Mouse (Mus musculus) heart, embryonic 14.5 days (tissue): ENCODE measurements around the gene Lrp2. TPM values are rescaled to one million over a fixed set of nuclear protein-coding genes. Genes with fewer than 3 reads are reported as not detected.

Source experiments
- ATAC-seq: fragments of 200-750 bp; cut with Nextera tagmentation; 2 replicates; pipeline ENCODE4 v1.8.0; 2017; ENCODE audit warnings: low read depth, moderate TSS enrichment; ENCODE audit not compliant: insufficient number of reproducible peaks, insufficient read depth, low FRiP score
- H3K27ac ChIP-seq, 2 experiments: fragments of 200-500 bp in 1 of 2; fragments of 300-500 bp in 1 of 2; sonication (generic) in 1 of 2; replicated peaks in 1 of 2; 2 replicates each; pipeline ENCODE4 v1.5.1; 2012 to 2014; ENCODE audit warnings: low read depth in 2 of 2, low read length in 2 of 2, control low read depth in 1 of 2, mild to moderate bottlenecking in 1 of 2, mixed read lengths in 1 of 2; ENCODE audit not compliant: control insufficient read depth in 1 of 2, insufficient read depth in 1 of 2
- H3K27me3 ChIP-seq: fragments of 300-500 bp; sonication (generic); 2 replicates; pipeline ENCODE4 v1.6.1; 2014; ENCODE audit warnings: mild to moderate bottlenecking, low read length, control low read depth; ENCODE audit not compliant: control insufficient read depth, insufficient read depth
- H3K36me3 ChIP-seq: fragments of 300-500 bp; sonication (generic); 2 replicates; pipeline ENCODE4 v1.6.1; 2014; ENCODE audit warnings: mild to moderate bottlenecking, control low read depth, low read length, mixed read lengths; ENCODE audit not compliant: control insufficient read depth, insufficient read depth
- H3K4me1 ChIP-seq, 2 experiments: fragments of 200-500 bp in 1 of 2; fragments of 300-500 bp in 1 of 2; sonication (generic) in 1 of 2; 2 replicates each; pipeline ENCODE4 v1.6.1; 2012 to 2014; ENCODE audit warnings: low read length in 2 of 2, control low read depth in 1 of 2, mixed read lengths in 1 of 2; ENCODE audit not compliant: control insufficient read depth in 2 of 2, insufficient read depth in 2 of 2
- H3K4me2 ChIP-seq: fragments of 300-500 bp; sonication (generic); 2 replicates; pipeline ENCODE4 v1.6.1; 2014; ENCODE audit warnings: mild to moderate bottlenecking, low read length
- H3K4me3 ChIP-seq, 2 experiments: fragments of 200-500 bp in 1 of 2; fragments of 300-500 bp in 1 of 2; sonication (generic) in 1 of 2; 2 replicates each; pipeline ENCODE4 v1.5.1; 2012 to 2014; ENCODE audit warnings: low read length in 2 of 2, mild to moderate bottlenecking in 2 of 2, control low read depth in 1 of 2, low read depth in 1 of 2, moderate library complexity in 1 of 2; ENCODE audit not compliant: control insufficient read depth in 1 of 2, insufficient read depth in 1 of 2
- H3K9ac ChIP-seq: fragments of 300-500 bp; sonication (generic); 2 replicates; pipeline ENCODE4 v1.6.1; 2014; ENCODE audit warnings: mild to moderate bottlenecking, low read length
- H3K9me3 ChIP-seq: fragments of 300-500 bp; sonication (generic); 2 replicates; pipeline ENCODE4 v1.6.1; 2016; ENCODE audit warnings: low read length, control low read depth; ENCODE audit not compliant: control insufficient read depth
- WGBS: fragments of 180-500 bp; shearing (Covaris S2); extraction: QIAGEN DNeasy Blood & Tissue Kit; methylation state at CpG from one replicate; pipeline ENCODE4 v1.1.7; 2014; 5-methylcytosine and 5-hydroxymethylcytosine counted together
- polyA plus RNA-seq: library from polyadenylated mRNA; unstranded; fragments of >200 nt; fragmentation: Nextera tagmentation; extraction: Ambion mirVana; gene quantifications from 2 replicates; pipeline ENCODE4 v1.2.1, GENCODE M21; 2014

Gene Lrp2
- polyA plus RNA-seq, 1 experiment from 2014 or later: 1.00 TPM

DNA sequence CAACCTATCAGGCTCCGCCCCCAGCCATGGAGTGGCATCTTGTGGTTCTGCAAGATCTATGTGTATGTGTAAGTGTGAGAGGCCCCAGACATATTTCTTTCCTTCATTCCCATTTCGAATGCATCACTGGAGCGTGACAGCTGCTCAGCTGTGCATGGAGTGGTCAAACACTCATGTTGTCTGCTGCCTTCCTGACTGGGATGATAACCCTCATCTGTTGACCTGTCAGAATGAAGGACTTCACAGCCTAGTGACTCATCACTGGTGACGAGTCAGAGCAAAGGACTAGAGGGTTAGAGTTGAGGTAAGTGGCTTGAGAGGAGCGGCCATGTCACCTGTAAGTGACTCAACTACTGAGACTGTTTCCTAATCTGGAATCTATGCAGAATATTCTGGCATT lies 34.2 kb downstream of the Lrp2 start:
- Histone ChIP-seq H3K9ac (no peak overlapping the region), H3K27me3 (no peaks in the 10 kb centered on the region), H3K4me2 (no peak overlapping the region), H3K9me3 (no peaks in the 10 kb centered on the region), H3K4me3 (no peak overlapping the region), H3K27ac (no peak overlapping the region), H3K4me1 (0 out of 4 replicates have a peak, but pooled peaks cover 0 to 3% of the 10 kb centered on the region in 2 experiments), H3K36me3 (no peaks in the 10 kb centered on the region)
- WGBS: 56% methylated on average over 5 of the region's 5 CpGs
- ATAC-seq: no peak

DNA sequence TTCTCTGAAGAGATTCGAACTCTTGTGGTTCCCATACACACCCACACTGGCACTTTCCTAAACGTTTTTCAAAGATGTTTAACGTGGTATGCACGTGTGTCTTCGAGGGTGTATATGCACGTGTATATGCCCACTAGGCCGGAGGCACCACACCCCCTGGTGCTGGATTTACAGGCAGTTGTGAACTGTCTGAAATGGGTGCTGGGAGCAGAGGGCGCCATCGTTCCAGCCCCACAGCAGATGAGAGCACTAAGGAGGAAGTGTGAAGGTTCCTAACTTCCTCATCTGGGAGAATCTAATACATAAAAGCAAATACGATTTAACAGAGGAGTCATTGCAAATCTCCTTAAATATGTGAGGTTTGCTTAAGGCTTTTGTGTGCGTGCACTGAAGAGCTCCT lies 39.0 kb downstream of the Lrp2 start:
- 74% methylated on average over 11 of the region's 11 CpGs for WGBS
- Histone ChIP-seq H3K27me3 (no peaks in the 10 kb centered on the region), H3K9ac (no peak overlapping the region), H3K9me3 (no peaks in the 10 kb centered on the region), H3K4me1 (0 out of 4 replicates have a peak, but pooled peaks cover 0 to 3% of the 10 kb centered on the region in 2 experiments), H3K27ac (no peak overlapping the region), H3K4me2 (no peak overlapping the region), H3K36me3 (no peaks in the 10 kb centered on the region), H3K4me3 (no peak overlapping the region)
- ATAC-seq: no peak

DNA sequence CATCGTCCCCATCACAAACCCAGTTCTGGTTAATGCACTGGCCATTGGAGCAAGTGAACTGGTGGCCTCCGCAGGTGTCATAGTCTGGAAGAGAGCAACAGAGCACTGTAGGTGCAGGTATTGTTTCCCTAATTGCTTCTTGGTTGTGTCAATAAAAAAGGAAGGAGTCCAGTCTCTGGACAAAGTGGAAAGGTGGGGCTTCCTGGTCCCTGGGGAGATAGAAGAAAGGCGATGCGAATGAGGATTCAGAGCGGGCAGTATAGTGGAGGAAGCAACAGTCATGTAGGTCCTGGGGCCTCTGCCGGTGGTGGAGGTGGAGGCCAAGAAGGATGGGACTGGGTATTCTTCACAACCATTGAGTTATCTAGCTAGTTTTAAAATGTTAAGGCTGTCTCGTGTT lies 49.8 kb downstream of the Lrp2 start:
- Histone ChIP-seq H3K36me3 (no peaks in the 10 kb centered on the region), H3K4me1 (peaks cover under 1 to 3% of the 10 kb centered on the region in 2 experiments; a peak in 3 of 4 replicates), H3K9ac (no peak overlapping the region), H3K27me3 (no peaks in the 10 kb centered on the region), H3K4me2 (no peak overlapping the region), H3K4me3 (no peak overlapping the region), H3K27ac (no peak overlapping the region), H3K9me3 (no peaks in the 10 kb centered on the region)
- WGBS: 81% methylated on average over 7 of the region's 7 CpGs
- no peak for ATAC-seq

DNA sequence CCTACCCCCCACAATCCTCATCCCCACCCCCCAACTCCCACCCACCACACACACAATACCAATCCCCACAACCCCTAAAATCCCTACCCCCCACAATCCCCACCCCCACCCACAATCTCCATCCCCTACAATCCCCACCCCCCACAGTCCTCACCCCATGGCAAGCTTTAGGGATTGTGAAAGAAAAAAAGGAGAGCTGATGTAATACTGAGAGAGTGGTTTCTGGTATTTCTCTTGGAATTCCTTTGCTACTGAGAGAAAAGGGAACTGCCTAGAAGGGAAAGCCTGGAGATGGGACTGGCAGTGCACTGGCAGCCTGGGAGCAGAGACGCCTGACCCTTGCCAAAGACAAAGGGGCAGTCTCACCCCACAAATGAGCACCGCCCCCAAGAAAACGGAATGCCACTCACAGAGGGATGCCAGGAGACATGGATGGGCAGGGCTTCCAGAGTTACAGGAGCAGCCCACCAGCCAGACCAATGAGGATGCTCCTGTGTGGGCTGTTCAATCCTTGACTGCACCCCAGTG lies 54.3 kb downstream of the Lrp2 start:
- ATAC-seq: no peak
- H3K4me2 ChIP-seq: no peak overlapping the region
- H3K36me3 ChIP-seq: no peaks in the 10 kb centered on the region
- H3K4me1 ChIP-seq: peaks cover 8 to 15% of the 10 kb centered on the region in 2 experiments
- H3K27ac ChIP-seq: no peak overlapping the region
- no peaks in the 10 kb centered on the region for H3K9me3 ChIP-seq
- WGBS: 34% methylated on average over 3 of the region's 3 CpGs
- no peaks in the 10 kb centered on the region for H3K27me3 ChIP-seq
- H3K9ac ChIP-seq: no peak overlapping the region
- H3K4me3 ChIP-seq: no peak overlapping the region

DNA sequence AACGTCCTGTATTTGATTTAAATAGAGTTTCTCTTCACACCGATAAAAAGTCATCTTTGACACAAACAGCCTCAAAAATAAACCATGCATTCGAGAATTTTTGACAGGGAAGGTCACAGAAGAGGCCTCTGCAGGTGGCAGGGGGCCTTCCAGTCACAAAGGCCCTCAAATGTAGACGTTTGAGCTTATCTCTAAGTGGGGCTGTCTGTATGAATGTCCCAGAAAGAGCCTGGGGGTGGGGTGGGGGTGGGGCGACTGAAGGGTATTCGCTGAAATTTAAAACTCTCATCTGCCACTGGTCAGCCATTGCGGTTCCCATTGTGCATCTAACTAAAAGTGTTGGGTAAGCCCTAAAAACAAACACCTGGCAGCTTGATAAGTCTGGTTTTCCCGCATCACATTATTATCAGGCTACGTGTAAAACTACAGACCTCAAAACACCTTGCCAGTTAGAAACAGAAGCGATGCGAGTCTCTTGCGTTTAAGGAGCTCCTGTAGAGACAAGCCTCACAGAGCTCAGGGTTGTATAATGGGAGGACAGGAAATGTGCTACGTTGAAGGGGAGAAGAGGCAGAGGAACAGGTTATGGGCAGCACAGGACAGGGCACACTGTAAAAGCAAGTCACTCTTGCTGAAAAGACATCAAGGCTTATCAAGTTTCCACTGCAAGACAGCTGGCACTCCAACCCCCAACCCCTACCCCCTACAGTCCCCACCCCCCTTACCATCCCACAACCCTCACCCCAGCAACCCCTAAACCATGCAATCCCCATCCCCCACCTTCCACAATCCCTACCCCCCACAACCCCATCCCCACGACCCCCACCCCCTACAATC lies 55.0 kb downstream of the Lrp2 start:
- Histone ChIP-seq H3K27me3 (no peaks in the 10 kb centered on the region), H3K4me2 (peak overlapping the region; percentile 40), H3K36me3 (no peaks in the 10 kb centered on the region), H3K9ac (no peak overlapping the region), H3K4me3 (no peak overlapping the region), H3K27ac (no peak overlapping the region), H3K4me1 (peaks cover 8 to 15% of the 10 kb centered on the region in 2 experiments), H3K9me3 (no peaks in the 10 kb centered on the region)
- 8% methylated on average over 14 of the region's 14 CpGs for WGBS
- no peak for ATAC-seq

DNA sequence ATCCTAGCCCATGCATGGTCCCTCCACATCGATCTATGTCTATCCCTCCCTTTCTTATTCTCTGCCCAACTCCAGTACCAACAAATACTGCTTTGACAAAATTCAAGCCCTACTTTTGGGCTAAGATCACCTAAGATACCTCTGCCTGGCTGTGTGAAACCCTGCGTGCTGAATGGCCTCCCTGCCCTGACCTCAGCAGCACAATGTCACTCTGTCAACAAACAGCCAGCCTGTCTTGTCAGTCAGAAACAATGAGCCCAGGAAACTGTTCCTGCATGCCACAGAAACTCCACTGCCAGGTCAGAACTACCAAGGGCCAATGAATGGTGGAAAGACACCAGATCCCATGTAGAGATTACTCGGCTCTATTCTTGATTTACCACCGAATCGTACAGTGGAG lies 55.7 kb downstream of the Lrp2 start:
- 33% methylated on average over 5 of the region's 5 CpGs for WGBS
- no peak for ATAC-seq
- no peak overlapping the region for H3K4me3 ChIP-seq
- H3K4me2 ChIP-seq: peak overlapping the region; percentile 40
- no peak overlapping the region for H3K27ac ChIP-seq
- peaks cover 8 to 15% of the 10 kb centered on the region in 2 experiments for H3K4me1 ChIP-seq
- no peaks in the 10 kb centered on the region for H3K9me3 ChIP-seq
- H3K36me3 ChIP-seq: no peaks in the 10 kb centered on the region
- no peak overlapping the region for H3K9ac ChIP-seq
- H3K27me3 ChIP-seq: no peaks in the 10 kb centered on the region

DNA sequence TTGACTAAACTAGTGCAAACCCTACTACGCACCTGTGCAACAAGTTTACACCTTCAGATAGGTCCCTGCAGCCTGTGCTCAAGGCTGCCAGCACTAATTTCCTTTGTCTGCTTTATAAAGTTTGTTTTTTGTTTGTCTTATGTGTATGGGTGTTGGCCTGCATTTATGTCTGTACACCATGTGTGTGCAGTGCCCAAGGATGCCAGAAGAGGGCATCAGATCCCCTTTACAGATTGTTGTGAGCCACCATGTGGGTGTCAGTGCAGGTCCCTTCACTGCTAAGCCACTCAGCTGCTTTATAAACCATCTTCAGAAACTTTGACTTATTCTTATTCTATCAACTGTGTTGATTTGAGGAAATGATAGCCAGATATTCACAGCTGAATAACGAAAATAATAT lies 65.6 kb downstream of the Lrp2 start:
- Histone ChIP-seq H3K27me3 (no peaks in the 10 kb centered on the region), H3K36me3 (no peaks in the 10 kb centered on the region), H3K9me3 (no peaks in the 10 kb centered on the region), H3K4me1 (no peaks in the 10 kb centered on the region), H3K4me2 (no peak overlapping the region), H3K27ac (no peak overlapping the region), H3K4me3 (no peak overlapping the region), H3K9ac (no peak overlapping the region)
- 90% methylated on average over 2 of the region's 2 CpGs for WGBS
- no peak for ATAC-seq
